Mouse (Mus musculus) erythroblast, embryonic 14.5 days (primary cell): ENCODE data around the gene Myocos.

Source experiments
- GATA1 ChIP-seq: IDR thresholded peaks from 2 replicates; pipeline ENCODE4 v1.6.1; 2012; ENCODE audit warnings: low read length, inconsistent platforms, mixed read lengths
- TAL1 ChIP-seq: IDR thresholded peaks from 3 replicates; pipeline ENCODE4 v1.6.1; 2012; ENCODE audit warnings: low read length, inconsistent platforms, mixed read lengths

- TF ChIP-seq GATA1 (no peak), TAL1 (no peak)
Observed at GRCm38 (mm10) chr1:162660276-162660860, 2.3 kb upstream of the Myocos start.
